In the genomic region with DNA sequence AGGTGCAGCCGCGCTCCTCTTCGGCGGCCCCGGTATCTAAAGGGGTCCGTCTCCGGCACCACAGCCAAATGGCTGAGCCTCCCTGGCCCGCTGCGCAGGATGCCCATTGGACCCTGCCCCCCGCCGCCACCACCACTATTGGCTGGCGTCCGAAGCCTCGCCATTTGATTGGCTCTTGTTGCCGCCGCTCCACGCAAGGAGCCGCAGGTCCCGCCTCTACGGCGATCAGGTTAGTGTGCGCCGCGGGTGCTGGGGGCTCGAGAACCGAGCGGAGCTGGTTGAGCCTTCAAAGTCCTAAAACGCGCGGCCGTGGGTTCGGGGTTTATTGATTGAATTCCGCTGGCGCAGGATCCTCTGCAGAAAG, we compare ENCODE assay signal across 8 mouse cellular contexts. TPM values are rescaled to one million over a fixed set of nuclear protein-coding genes. Genes with fewer than 3 reads are reported as not detected.
DNase-seq lines count a peak whose midpoint lies in the region; ATAC-seq lines count a peak whose summit lies in the region.

A gene (plus strand): TSS at position 171 of the 364 bp plus-strand sequence.

- WGBS in heart, embryonic 13.5 days, result under 1% methylated on average over 34 of the region's 34 CpGs
- WGBS in liver, embryonic 13.5 days (ENCODE audit: insufficient replicate concordance), result under 1% methylated on average over 34 of the region's 34 CpGs
- WGBS in stomach, embryonic 16.5 days, result under 1% methylated on average over 34 of the region's 34 CpGs

- H3K27ac ChIP-seq in brown adipose tissue, adult 24 weeks (replicated peaks; ENCODE audit: low read depth, low read length), result peak within 1 kb of the TSS; percentile 99
- peak within 1 kb of the TSS; percentile 100 for H3K27ac ChIP-seq in heart, embryonic 13.5 days (replicated peaks)
- peak within 1 kb of the TSS; percentile 95 for H3K27ac ChIP-seq in liver, embryonic 13.5 days
- peak within 1 kb of the TSS; percentile 99 for H3K27ac ChIP-seq in stomach, embryonic 16.5 days (ENCODE audit: low read length)

- peak; percentile 99 for DNase-seq in CD4-positive, CD25-positive, alpha-beta regulatory T cell, adult 2 months (ENCODE audit: low read depth, low spot score)
- DNase-seq in fat pad, adult 2 months (ENCODE audit: extremely low read depth, low read depth, low spot score), result peak; percentile 31
- peak; percentile 99 for DNase-seq in kidney, postnatal 14 days
- DNase-seq in liver, embryonic 13.5 days, result peak; percentile 96
- peak; percentile 97 for DNase-seq in neural tube, embryonic 10.5 days (ENCODE audit: extremely low spot score, low spot score)

- H3K36me3 ChIP-seq in heart, embryonic 13.5 days, result no peaks in the 10 kb centered on the region
- H3K36me3 ChIP-seq in liver, embryonic 13.5 days, result no peaks in the 10 kb centered on the region
- no peaks in the 10 kb centered on the region for H3K36me3 ChIP-seq in stomach, embryonic 16.5 days (ENCODE audit: control insufficient read depth, insufficient read depth, low read length)

- H3K9me3 ChIP-seq in heart, embryonic 13.5 days, result no peaks in the 10 kb centered on the region
- H3K9me3 ChIP-seq in liver, embryonic 13.5 days (replicated peaks), result no peaks in the 10 kb centered on the region
- no peaks in the 10 kb centered on the region for H3K9me3 ChIP-seq in stomach, embryonic 16.5 days (replicated peaks; ENCODE audit: control insufficient read depth, low read length)

- H3K4me1 ChIP-seq in brown adipose tissue, adult 24 weeks (ENCODE audit: control insufficient read depth, insufficient read depth, insufficient read length, low read length), result peaks cover 6% of the 10 kb centered on the region; the same call in 1 of the 2 replicates
- peaks cover 36% of the 10 kb centered on the region for H3K4me1 ChIP-seq in heart, embryonic 13.5 days
- H3K4me1 ChIP-seq in liver, embryonic 13.5 days (replicated peaks), result peaks cover 39% of the 10 kb centered on the region
- peaks cover 17% of the 10 kb centered on the region for H3K4me1 ChIP-seq in stomach, embryonic 16.5 days (ENCODE audit: control insufficient read depth, insufficient read depth, low read length)

- H3K27me3 ChIP-seq in heart, embryonic 13.5 days (replicated peaks), result no peaks in the 10 kb centered on the region
- H3K27me3 ChIP-seq in liver, embryonic 13.5 days, result peaks cover 8% of the 10 kb centered on the region; the same call in 1 of the 2 replicates
- H3K27me3 ChIP-seq in stomach, embryonic 16.5 days (ENCODE audit: control insufficient read depth, insufficient read depth, low read length), result no peaks in the 10 kb centered on the region

- peak within 1 kb of the TSS; percentile 94 for H3K4me2 ChIP-seq in heart, embryonic 13.5 days
- H3K4me2 ChIP-seq in liver, embryonic 13.5 days, result peak within 1 kb of the TSS; percentile 99
- H3K4me2 ChIP-seq in stomach, embryonic 16.5 days (ENCODE audit: low read depth, low read length), result peak within 1 kb of the TSS; percentile 93

- ATAC-seq in heart, embryonic 13.5 days (ENCODE audit: extremely low read depth, insufficient number of reproducible peaks, low FRiP score, low TSS enrichment), result peak; percentile 79
- ATAC-seq in liver, embryonic 13.5 days (ENCODE audit: low read depth), result peak; percentile 87
- ATAC-seq in stomach, embryonic 16.5 days (ENCODE audit: insufficient read depth, low FRiP score), result peak; percentile 91

- H3K9ac ChIP-seq in heart, embryonic 13.5 days, result peak within 1 kb of the TSS; percentile 99
- peak within 1 kb of the TSS; percentile 92 for H3K9ac ChIP-seq in liver, embryonic 13.5 days
- peak within 1 kb of the TSS; percentile 93 for H3K9ac ChIP-seq in stomach, embryonic 16.5 days (ENCODE audit: low read length)

- peak within 1 kb of the TSS; percentile 93 for H3K4me3 ChIP-seq in brown adipose tissue, adult 24 weeks (ENCODE audit: insufficient read depth, low read depth, low read length)
- peak within 1 kb of the TSS; percentile 76 for H3K4me3 ChIP-seq in heart, embryonic 13.5 days
- H3K4me3 ChIP-seq in liver, embryonic 13.5 days (replicated peaks), result peak within 1 kb of the TSS; percentile 91
- peak within 1 kb of the TSS; percentile 70 for H3K4me3 ChIP-seq in stomach, embryonic 16.5 days (replicated peaks; ENCODE audit: low read length)

RNA-seq across cellular contexts. Expression of the gene that starts here (rescaled TPM):
- polyA plus RNA-seq in brown adipose tissue, adult 24 weeks (2012; ENCODE audit: insufficient read depth, insufficient read length, missing spikeins), result 578 and 694 TPM in 2 replicates
- polyA plus RNA-seq in heart, embryonic 13.5 days (2015; fragmentation: Nextera tagmentation; extraction: Ambion mirVana), result 150 and 157 TPM in 2 replicates
- 102 and 117 TPM in 2 replicates for polyA plus RNA-seq in liver, embryonic 13.5 days (2015; fragmentation: Nextera tagmentation; extraction: Ambion mirVana)
- 117 and 125 TPM in 2 replicates for polyA plus RNA-seq in stomach, embryonic 16.5 days (2015; fragmentation: Nextera tagmentation; extraction: Ambion mirVana)

Comparison
In these comparisons a context has a peak if more than half of its experiments do, and no peak if none do; other contexts are left out.
1. Peak in every context shown above with its lines: DNase-seq, ATAC-seq, H3K4me3 ChIP-seq and H3K27ac ChIP-seq.
2. DNase-seq: peak in every context shown above with its lines; median percentile 99 in CD4-positive, CD25-positive, alpha-beta regulatory T cell, adult 2 months; 99 in kidney, postnatal 14 days; 97 in neural tube, embryonic 10.5 days; 96 in liver, embryonic 13.5 days; 31 in fat pad, adult 2 months.